Mouse (Mus musculus) hindbrain, embryonic 15.5 days (tissue): Measurements from ENCODE around the gene Igflr1. TPM values are rescaled to one million over a fixed set of nuclear protein-coding genes. Genes with fewer than 3 reads are reported as not detected.

Experiments used
- ATAC-seq: fragments of 200-750 bp; cut with Nextera tagmentation; 2 replicates; pipeline ENCODE4 v1.8.0; 2017; ENCODE audit warnings: low read depth, moderate number of reproducible peaks, moderate TSS enrichment; ENCODE audit not compliant: low FRiP score
- H3K27ac ChIP-seq: fragments of 300-500 bp; sonication (generic); replicated peaks from 2 replicates; pipeline ENCODE4 v1.5.1; 2015; ENCODE audit warnings: mild to moderate bottlenecking, inconsistent platforms
- H3K27me3 ChIP-seq: fragments of 300-500 bp; sonication (generic); 2 replicates; pipeline ENCODE4 v1.6.1; 2015; ENCODE audit warnings: control low read depth, inconsistent platforms
- H3K36me3 ChIP-seq: fragments of 300-500 bp; sonication (generic); 2 replicates; pipeline ENCODE4 v1.6.1; 2015; ENCODE audit warnings: control low read depth, inconsistent platforms
- H3K4me1 ChIP-seq: fragments of 300-500 bp; sonication (generic); replicated peaks from 2 replicates; pipeline ENCODE4 v1.6.1; 2015; ENCODE audit warnings: control low read depth, inconsistent platforms
- H3K4me2 ChIP-seq: fragments of 300-500 bp; sonication (generic); 2 replicates; pipeline ENCODE4 v1.6.1; 2015; ENCODE audit warnings: moderate library complexity, mild to moderate bottlenecking, inconsistent platforms
- H3K4me3 ChIP-seq: fragments of 300-500 bp; sonication (generic); 2 replicates; pipeline ENCODE4 v1.5.1; 2015; ENCODE audit warnings: mild to moderate bottlenecking, inconsistent platforms
- H3K9ac ChIP-seq: fragments of 300-500 bp; sonication (generic); 2 replicates; pipeline ENCODE4 v1.6.1; 2015; ENCODE audit warnings: inconsistent platforms
- H3K9me3 ChIP-seq: fragments of 300-500 bp; sonication (generic); 2 replicates; pipeline ENCODE4 v1.6.1; 2016; ENCODE audit warnings: control low read depth, inconsistent platforms
- WGBS: fragments of 180-500 bp; shearing (Covaris S2); methylation state at CpG from one replicate; pipeline ENCODE4 v1.1.7; 2015; 5-methylcytosine and 5-hydroxymethylcytosine counted together
- polyA plus RNA-seq: library from polyadenylated mRNA; unstranded; fragments of >200 nt; fragmentation: Nextera tagmentation; extraction: Ambion mirVana; gene quantifications from 2 replicates; pipeline ENCODE4 v1.2.1, GENCODE M21; 2015

Gene Igflr1
- 5.5 and 6.0 TPM in 2 replicates for polyA plus RNA-seq

DNA sequence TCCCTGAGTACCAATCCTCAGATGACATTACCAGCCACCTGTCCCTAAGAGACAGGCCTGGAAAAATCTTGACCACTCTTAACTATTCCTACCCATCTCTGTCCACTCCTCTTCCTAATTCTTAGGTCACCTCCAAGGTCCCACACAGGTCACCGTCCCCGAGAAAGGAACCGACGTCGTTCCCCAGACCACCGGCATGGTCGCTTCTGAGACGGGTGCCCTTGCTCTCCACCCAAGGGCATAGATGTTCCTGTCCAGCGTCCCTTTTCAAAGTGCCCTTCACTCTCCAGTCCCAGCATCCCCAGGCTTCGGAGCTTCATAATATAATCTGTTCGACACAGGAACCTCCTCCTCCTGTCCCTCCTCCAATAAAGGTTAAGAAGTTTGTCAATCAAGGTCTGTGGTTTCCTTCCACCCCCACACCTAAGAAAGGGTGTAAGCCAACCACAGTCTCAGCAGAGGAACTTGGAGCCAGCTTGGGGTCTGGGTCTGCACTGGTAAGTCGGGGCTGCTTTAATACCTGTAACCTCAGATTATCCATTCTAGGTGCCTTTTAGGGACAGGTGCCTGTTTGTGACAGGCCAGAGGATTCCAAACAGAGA, at the start of gene Igflr1:
TSS of gene Igflr1 (plus strand) at position 458 of the 602 bp plus-strand sequence.
- Histone ChIP-seq H3K4me3 (no peak within 1 kb of the TSS), H3K4me1 (peaks cover 22% of the 10 kb centered on the region), H3K9me3 (no peaks in the 10 kb centered on the region), H3K9ac (no peak within 1 kb of the TSS), H3K4me2 (no peak within 1 kb of the TSS), H3K27me3 (no peaks in the 10 kb centered on the region), H3K27ac (no peak within 1 kb of the TSS), H3K36me3 (peaks cover 37% of the 10 kb centered on the region)
- 96% methylated on average over 12 of the region's 12 CpGs for WGBS
- no peak for ATAC-seq

DNA sequence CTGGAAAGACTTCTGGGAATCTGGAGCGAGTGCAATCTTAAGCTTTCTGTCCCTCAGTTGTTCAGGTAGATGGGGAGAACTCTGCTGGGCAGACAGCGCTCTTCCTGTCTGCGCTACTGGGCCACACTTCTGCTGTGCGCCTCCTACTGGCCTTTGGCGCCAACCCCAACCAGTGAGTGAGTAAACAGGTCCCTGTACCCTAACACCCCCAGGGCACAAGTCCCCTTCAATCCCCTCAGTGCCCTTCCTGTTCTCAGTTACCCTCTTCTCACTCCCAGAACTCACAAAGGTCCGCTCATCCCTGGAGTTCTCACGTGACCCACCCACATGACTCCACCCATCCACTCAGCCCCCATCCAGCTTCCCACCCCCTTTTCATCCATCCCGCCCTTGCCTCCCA, 46.9 kb upstream of the Igflr1 start:
- ATAC-seq: no peak
- Histone ChIP-seq H3K9me3 (no peaks in the 10 kb centered on the region), H3K4me3 (no peak overlapping the region), H3K9ac (no peak overlapping the region), H3K27ac (no peak overlapping the region), H3K4me2 (no peak overlapping the region), H3K27me3 (no peaks in the 10 kb centered on the region), H3K36me3 (peaks cover 7% of the 10 kb centered on the region), H3K4me1 (no peaks in the 10 kb centered on the region)
- 50% methylated on average over 8 of the region's 8 CpGs for WGBS

DNA sequence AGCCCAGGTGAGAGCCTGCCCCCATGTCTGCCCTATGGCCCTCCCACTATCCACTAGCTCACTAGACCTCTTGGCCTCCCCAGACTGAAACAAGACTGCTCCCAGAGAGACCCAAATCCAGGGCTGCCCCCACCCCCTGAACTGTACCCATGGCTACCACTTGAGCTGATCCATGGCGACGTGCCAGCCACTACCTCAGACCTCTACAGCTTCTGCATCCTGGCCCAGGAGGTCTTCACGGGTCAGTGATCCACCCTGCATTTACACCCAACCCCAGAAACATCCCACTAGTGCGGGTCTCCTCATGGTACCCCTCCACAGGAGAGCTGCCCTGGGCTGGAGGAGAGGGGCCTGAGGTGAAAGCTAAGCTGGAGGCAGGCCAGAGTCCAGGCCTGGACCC, 44.8 kb upstream of the Igflr1 start:
- Histone ChIP-seq H3K4me2 (no peak overlapping the region), H3K4me1 (no peaks in the 10 kb centered on the region), H3K27ac (no peak overlapping the region), H3K36me3 (peaks cover 26% of the 10 kb centered on the region), H3K9me3 (no peaks in the 10 kb centered on the region), H3K27me3 (no peaks in the 10 kb centered on the region), H3K4me3 (no peak overlapping the region), H3K9ac (no peak overlapping the region)
- no peak; the same call in 1 of the 2 replicates for ATAC-seq
- WGBS: 60% methylated on average over 4 of the region's 4 CpGs

DNA sequence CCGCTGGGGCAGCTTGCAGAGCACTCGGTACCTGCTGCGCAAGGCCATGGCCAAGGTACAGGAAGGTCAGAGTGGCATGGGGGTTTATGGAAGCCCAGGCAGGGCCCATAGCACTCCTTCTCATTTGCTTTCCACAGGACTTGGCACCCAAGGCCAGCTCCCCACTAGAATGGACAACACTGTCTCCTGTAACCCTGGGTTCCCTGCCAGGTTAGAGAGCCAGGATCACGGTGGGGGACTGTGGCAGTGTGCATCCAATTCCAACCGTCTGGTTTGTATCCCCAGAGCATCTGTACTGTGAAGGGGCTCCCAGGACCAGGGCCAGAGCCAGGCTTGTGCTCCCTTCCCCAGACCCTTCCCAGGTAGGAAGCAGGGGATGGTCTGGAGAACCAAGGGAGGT, 44.4 kb upstream of the Igflr1 start:
- peak; percentile 12; the same call in 1 of the 2 replicates for ATAC-seq
- Histone ChIP-seq H3K4me2 (no peak overlapping the region), H3K4me1 (no peaks in the 10 kb centered on the region), H3K27ac (no peak overlapping the region), H3K36me3 (peaks cover 31% of the 10 kb centered on the region), H3K27me3 (no peaks in the 10 kb centered on the region), H3K4me3 (no peak overlapping the region), H3K9ac (no peak overlapping the region), H3K9me3 (no peaks in the 10 kb centered on the region)
- WGBS: 69% methylated on average over 5 of the region's 5 CpGs

DNA sequence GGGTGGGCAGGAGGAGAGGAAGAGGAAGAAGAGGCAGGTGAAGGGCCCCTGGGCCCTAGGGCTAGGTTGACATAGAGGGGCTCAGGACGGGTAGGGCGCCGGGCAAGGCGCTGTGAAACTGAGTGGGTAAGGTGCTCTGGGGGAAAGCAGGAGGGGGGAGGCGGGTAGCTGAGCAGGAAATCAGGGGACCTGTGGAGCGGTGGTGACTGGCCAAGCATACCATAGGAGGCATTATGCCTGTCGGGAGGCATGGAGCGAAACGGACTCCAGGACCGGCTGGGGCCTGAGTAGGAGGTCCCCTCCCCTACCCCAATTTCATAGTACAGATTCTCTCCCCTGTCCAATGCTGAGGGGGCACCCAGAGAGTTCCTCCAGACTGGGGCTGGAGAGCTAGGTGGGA, 42.4 kb upstream of the Igflr1 start:
- peaks cover 49% of the 10 kb centered on the region for H3K36me3 ChIP-seq
- H3K4me3 ChIP-seq: no peak overlapping the region
- H3K4me2 ChIP-seq: no peak overlapping the region
- WGBS: 86% methylated on average over 10 of the region's 10 CpGs
- no peak overlapping the region for H3K9ac ChIP-seq
- no peaks in the 10 kb centered on the region for H3K27me3 ChIP-seq
- no peak overlapping the region for H3K27ac ChIP-seq
- H3K9me3 ChIP-seq: no peaks in the 10 kb centered on the region
- no peaks in the 10 kb centered on the region for H3K4me1 ChIP-seq
- no peak for ATAC-seq

DNA sequence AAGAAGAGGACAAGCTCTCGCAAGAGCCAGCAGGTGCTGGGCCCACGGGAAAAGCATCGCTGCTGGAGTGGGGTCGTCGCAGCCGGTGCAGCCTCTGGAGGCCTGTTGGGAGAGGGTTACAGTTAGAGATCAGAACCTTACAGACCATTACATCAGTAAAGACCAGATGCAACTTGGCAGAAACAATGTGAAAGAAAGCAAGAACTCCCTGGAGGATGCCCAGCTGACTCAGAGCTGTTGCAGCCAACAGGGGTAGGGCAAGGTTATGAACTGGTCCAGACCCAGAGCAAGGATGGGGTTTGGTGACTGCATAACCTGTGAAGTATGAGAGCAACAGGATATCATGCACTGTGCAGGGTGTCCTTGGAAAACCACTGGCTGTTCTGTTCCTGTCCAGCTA, 40.7 kb upstream of the Igflr1 start:
- Histone ChIP-seq H3K27ac (no peak overlapping the region), H3K9ac (no peak overlapping the region), H3K4me1 (no peaks in the 10 kb centered on the region), H3K36me3 (peaks cover 65% of the 10 kb centered on the region), H3K27me3 (no peaks in the 10 kb centered on the region), H3K9me3 (no peaks in the 10 kb centered on the region), H3K4me3 (no peak overlapping the region), H3K4me2 (no peak overlapping the region)
- WGBS: 78% methylated on average over 6 of the region's 6 CpGs
- ATAC-seq: no peak

DNA sequence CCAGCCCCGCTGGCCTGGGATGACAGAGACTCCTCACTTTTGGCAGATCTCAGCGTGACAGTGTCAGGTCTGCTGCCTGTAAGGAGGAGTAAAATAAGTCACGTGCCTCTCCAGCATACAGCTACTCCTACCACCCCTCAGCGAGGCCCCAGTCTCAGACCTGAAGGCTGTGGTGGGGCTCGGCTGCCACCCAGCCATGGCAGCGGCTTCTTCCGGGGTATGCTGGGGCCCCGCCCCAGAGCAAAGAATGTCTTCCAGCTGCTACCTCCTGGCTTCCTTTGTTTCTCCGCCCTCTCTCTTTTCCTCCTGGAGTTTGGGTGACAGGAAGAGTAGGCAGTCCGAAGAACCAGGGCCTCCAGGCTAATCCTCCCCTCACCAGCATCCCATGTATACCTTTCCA, 39.3 kb upstream of the Igflr1 start:
- Histone ChIP-seq H3K4me1 (peaks cover 3% of the 10 kb centered on the region; the same call in 1 of the 2 replicates), H3K27ac (no peak overlapping the region), H3K4me3 (no peak overlapping the region), H3K9ac (no peak overlapping the region), H3K4me2 (no peak overlapping the region), H3K9me3 (no peaks in the 10 kb centered on the region), H3K27me3 (no peaks in the 10 kb centered on the region), H3K36me3 (peaks cover 80% of the 10 kb centered on the region)
- ATAC-seq: no peak
- 41% methylated on average over 10 of the region's 10 CpGs for WGBS

DNA sequence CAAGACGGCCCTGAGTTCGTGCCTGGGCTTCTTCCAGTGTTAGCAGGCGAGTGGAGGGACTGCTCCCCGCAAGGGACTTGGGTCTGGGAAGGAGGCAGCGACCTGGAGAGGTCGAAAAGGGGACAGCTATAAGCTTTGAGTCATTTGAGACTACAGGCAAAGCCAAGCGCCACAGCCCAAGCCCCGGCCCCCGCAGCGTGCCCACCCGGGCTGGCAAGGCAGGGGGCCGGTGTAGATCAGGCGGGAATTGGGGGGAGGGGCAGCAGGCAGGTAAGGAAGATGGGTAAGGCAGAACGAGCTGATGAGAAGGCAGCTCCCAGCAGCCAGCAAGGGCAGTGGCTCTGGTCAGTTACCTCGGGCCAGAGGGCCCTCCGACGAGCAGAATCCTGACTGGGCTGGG, 38.8 kb upstream of the Igflr1 start:
- no peak overlapping the region for H3K27ac ChIP-seq
- no peaks in the 10 kb centered on the region for H3K9me3 ChIP-seq
- ATAC-seq: no peak
- no peak overlapping the region for H3K9ac ChIP-seq
- H3K36me3 ChIP-seq: peaks cover 84% of the 10 kb centered on the region
- H3K4me1 ChIP-seq: peaks cover 7% of the 10 kb centered on the region
- WGBS: 33% methylated on average over 17 of the region's 17 CpGs
- H3K4me3 ChIP-seq: no peak overlapping the region
- no peaks in the 10 kb centered on the region for H3K27me3 ChIP-seq
- H3K4me2 ChIP-seq: no peak overlapping the region

DNA sequence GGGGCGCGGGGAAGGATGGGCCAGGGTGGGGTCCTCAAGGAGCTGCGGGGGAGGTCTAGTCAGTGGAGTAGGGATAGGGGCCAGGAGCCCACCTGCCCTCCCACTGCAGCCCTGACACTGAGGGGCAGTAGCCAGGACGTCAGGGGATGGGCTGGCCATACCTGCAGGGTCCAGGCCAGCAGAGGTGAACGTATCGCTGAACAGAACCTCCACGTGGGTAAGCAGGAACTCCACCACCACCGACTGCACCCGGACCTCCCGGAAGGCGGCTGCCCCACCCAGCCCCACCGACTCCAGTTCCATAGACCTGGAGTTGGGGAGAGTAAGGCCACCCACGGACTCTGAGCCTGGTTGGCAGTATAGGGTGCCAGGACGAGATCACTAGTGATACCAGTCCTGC, 38.2 kb upstream of the Igflr1 start:
- WGBS: 84% methylated on average over 14 of the region's 14 CpGs
- H3K9ac ChIP-seq: no peak overlapping the region
- H3K36me3 ChIP-seq: peaks cover 89% of the 10 kb centered on the region
- H3K4me1 ChIP-seq: peaks cover 13% of the 10 kb centered on the region
- no peak for ATAC-seq
- H3K4me3 ChIP-seq: no peak overlapping the region
- H3K4me2 ChIP-seq: no peak overlapping the region
- H3K9me3 ChIP-seq: no peaks in the 10 kb centered on the region
- H3K27ac ChIP-seq: no peak overlapping the region
- no peaks in the 10 kb centered on the region for H3K27me3 ChIP-seq

DNA sequence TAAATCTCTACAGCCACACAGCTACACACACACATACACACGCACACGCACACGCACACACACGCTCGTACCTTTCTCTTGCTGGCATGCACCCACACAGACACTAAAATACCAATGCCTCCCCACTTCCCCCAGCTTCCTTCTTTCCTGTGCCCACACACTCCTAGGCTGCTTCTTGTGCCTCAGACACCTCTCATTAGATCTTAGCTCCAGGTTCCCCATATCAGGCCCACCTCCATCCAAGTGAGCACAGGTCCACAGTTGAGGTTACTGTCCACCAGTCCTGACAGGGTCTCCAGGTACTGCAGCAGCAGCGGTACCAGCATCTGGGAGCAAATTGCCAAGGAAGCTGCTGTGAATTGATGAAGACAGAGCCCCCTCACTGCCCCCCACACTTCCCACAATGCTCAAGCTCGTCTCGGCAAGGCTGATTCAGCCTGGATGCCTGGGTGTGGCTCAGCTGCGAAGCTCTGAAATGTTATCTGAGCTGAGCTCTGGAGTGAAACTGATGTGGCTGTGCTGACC, 33.9 kb upstream of the Igflr1 start:
- Histone ChIP-seq H3K9ac (0 out of 2 replicates have a peak overlapping the region, but pooled peaks have one; percentile 8), H3K4me3 (no peak overlapping the region), H3K9me3 (no peaks in the 10 kb centered on the region), H3K4me2 (peak overlapping the region; percentile 86), H3K27me3 (no peaks in the 10 kb centered on the region), H3K4me1 (peaks cover 47% of the 10 kb centered on the region), H3K27ac (no peak overlapping the region), H3K36me3 (peaks cover 60% of the 10 kb centered on the region)
- 80% methylated on average over 9 of the region's 9 CpGs for WGBS
- no peak for ATAC-seq

DNA sequence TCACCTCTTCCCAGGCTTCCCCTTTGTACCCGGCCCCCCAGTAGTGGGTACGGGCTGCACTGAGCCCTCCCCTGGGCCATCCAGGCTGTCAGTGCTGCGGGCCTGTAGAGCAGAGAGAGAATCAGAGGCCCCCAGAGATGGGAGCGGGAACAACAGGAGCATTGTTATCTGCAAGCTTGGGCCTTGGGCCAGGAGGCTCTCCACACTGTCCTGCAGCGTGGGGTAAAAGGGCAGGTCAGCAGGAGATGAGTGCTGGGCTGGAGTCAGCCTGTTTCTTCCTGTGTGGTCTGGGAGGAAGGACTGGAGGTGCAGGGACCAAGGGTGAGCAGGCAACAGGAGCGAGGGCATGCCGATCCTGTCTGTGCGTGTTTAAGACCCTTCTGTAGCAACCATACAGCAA, 32.3 kb upstream of the Igflr1 start:
- H3K4me1 ChIP-seq: peaks cover 47% of the 10 kb centered on the region
- no peaks in the 10 kb centered on the region for H3K9me3 ChIP-seq
- peaks cover 45% of the 10 kb centered on the region for H3K36me3 ChIP-seq
- H3K27ac ChIP-seq: peak overlapping the region; percentile 44
- ATAC-seq: no peak
- peak overlapping the region; percentile 94 for H3K9ac ChIP-seq
- peak overlapping the region; percentile 92 for H3K4me3 ChIP-seq
- 5% methylated on average over 8 of the region's 8 CpGs for WGBS
- peak overlapping the region; percentile 86 for H3K4me2 ChIP-seq
- H3K27me3 ChIP-seq: no peaks in the 10 kb centered on the region

DNA sequence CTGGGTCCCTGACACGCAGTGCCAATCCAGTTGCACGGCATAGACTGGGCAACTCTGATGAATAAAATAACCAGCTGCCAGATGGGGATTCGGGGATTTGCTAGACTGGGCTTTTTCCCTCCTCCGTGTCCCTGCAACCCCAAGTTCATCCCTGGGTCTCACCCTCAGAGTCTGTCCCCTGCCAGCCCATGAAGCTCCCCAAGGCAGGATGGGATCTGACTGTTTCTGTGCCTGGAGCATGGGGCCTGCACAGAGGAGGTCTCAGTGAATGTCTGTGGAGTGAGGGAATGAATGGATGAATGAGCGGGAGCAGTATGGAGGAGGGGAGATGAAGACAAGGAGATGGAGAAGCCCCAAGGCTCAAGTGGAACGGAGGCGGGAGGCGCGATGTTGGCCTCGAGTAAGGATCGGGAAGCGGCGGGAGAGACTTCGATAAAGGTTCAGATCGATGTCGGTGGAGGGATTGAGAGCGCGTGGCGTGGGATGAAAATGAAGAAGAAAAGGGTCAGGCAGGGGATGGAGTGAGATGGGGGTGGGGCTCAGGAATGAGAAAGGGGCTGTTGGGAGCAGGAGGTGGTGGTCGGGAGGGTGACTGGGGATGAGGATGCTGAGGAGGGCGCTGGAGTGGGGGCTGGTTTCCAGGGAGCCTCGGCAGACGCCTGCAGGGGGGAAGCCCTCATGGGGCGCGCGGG, 31.1 kb upstream of the Igflr1 start:
- H3K27ac ChIP-seq: peak overlapping the region; percentile 97
- H3K4me3 ChIP-seq: peak overlapping the region; percentile 92
- peaks cover 34% of the 10 kb centered on the region for H3K36me3 ChIP-seq
- peak; percentile 52 for ATAC-seq
- peak overlapping the region; percentile 86 for H3K4me2 ChIP-seq
- peak overlapping the region; percentile 94 for H3K9ac ChIP-seq
- H3K4me1 ChIP-seq: peaks cover 47% of the 10 kb centered on the region
- H3K9me3 ChIP-seq: no peaks in the 10 kb centered on the region
- no peaks in the 10 kb centered on the region for H3K27me3 ChIP-seq
- 3% methylated on average over 22 of the region's 26 CpGs for WGBS
